Mouse (Mus musculus) hindbrain, embryonic 11.5 days (tissue): ENCODE data around the gene Slc22a27. TPM values are rescaled to one million over a fixed set of nuclear protein-coding genes. Genes with fewer than 3 reads are reported as not detected.
"Not testable (repeated sequence)": the region's sequence is repeated elsewhere in the genome, so short reads cannot be mapped to it uniquely, and the experiment has no call there.

ENCODE experiments used
- ATAC-seq: fragments of 200-750 bp; cut with Nextera tagmentation; 2 replicates; pipeline ENCODE4 v1.8.0; 2017; ENCODE audit warnings: mild to moderate bottlenecking, moderate TSS enrichment, moderate library complexity; ENCODE audit not compliant: low FRiP score
- DNase-seq: peaks from one replicate; pipeline ENCODE4 v3.0.0-alpha.2; 2015; ENCODE audit warnings: low spot score
- H3K27ac ChIP-seq: fragments of 300-500 bp; sonication (generic); 2 replicates; pipeline ENCODE4 v1.5.1; 2014; ENCODE audit warnings: mild to moderate bottlenecking, low read depth, low read length
- H3K27me3 ChIP-seq: fragments of 300-500 bp; sonication (generic); 2 replicates; pipeline ENCODE4 v1.6.1; 2014; ENCODE audit warnings: mild to moderate bottlenecking, low read length, moderate library complexity, mixed read lengths; ENCODE audit not compliant: control insufficient read depth, insufficient read depth
- H3K36me3 ChIP-seq: fragments of 300-500 bp; sonication (generic); 2 replicates; pipeline ENCODE4 v1.6.1; 2014; ENCODE audit warnings: mild to moderate bottlenecking, low read length, moderate library complexity, mixed read lengths; ENCODE audit not compliant: control insufficient read depth, insufficient read depth
- H3K4me1 ChIP-seq: fragments of 300-500 bp; sonication (generic); replicated peaks from 2 replicates; pipeline ENCODE4 v1.6.1; 2014; ENCODE audit warnings: low read length, mixed read lengths; ENCODE audit not compliant: control insufficient read depth, insufficient read depth
- H3K4me2 ChIP-seq: fragments of 300-500 bp; sonication (generic); replicated peaks from 2 replicates; pipeline ENCODE4 v1.6.1; 2014; ENCODE audit warnings: mild to moderate bottlenecking, low read depth, low read length
- H3K4me3 ChIP-seq: fragments of 300-500 bp; sonication (generic); 2 replicates; pipeline ENCODE4 v1.5.1; 2014; ENCODE audit warnings: low read depth, low read length
- H3K9ac ChIP-seq: fragments of 300-500 bp; sonication (generic); 2 replicates; pipeline ENCODE4 v1.6.1; 2014; ENCODE audit warnings: low read depth, low read length
- H3K9me3 ChIP-seq: fragments of 300-500 bp; sonication (generic); 2 replicates; pipeline ENCODE4 v1.6.1; 2016; ENCODE audit warnings: low read length; ENCODE audit not compliant: control insufficient read depth
- WGBS: fragments of 180-500 bp; shearing (Covaris S2); extraction: QIAGEN DNeasy Blood & Tissue Kit; methylation state at CpG from one replicate; pipeline ENCODE4 v1.1.7; 2014; 5-methylcytosine and 5-hydroxymethylcytosine counted together
- polyA plus RNA-seq: library from polyadenylated mRNA; unstranded; fragments of >200 nt; fragmentation: Nextera tagmentation; extraction: Ambion mirVana; gene quantifications from 2 replicates; pipeline ENCODE4 v1.2.1, GENCODE M21; 2014

The Slc22a27 gene
- polyA plus RNA-seq = not detected in 2 replicates

DNA sequence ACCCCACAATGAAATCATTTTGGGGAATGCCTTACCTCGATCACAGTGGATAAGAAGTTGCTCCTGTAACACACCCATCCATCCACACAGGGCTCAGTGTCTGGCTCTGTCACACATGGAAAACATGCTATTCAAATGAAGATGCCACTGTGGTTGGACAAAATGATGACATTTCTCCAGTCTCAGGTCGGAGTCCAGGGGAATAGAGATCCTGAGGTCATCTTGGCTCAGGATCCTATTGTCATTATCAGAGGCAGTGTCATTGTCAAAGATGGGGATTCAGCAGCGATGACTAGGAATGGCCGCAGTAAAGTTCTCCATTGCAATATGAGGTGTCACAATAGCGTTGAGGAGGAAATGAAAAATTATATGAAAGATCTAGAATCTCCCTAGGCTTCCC lies at the start of gene Slc22a27:
Gene Slc22a27 (minus strand): TSS at position 101 of the 400 bp plus-strand sequence.
- not testable (repeated sequence) for ATAC-seq, H3K9ac ChIP-seq, DNase-seq, H3K4me2 ChIP-seq, H3K36me3 ChIP-seq, H3K27ac ChIP-seq, H3K4me1 ChIP-seq, H3K4me3 ChIP-seq, H3K27me3 ChIP-seq, H3K9me3 ChIP-seq
- WGBS = 70% methylated on average over 5 of the region's 5 CpGs

- H3K4me1 ChIP-seq, H3K27ac ChIP-seq, H3K9ac ChIP-seq, DNase-seq, H3K4me3 ChIP-seq, H3K9me3 ChIP-seq, H3K4me2 ChIP-seq, H3K27me3 ChIP-seq, H3K36me3 ChIP-seq, ATAC-seq: not testable (repeated sequence)
- WGBS = 93% methylated on average over 9 of the region's 9 CpGs
Observed at GRCm38 (mm10) chr19:8011596-8011995, 45.8 kb upstream of the Slc22a27 start.

DNA sequence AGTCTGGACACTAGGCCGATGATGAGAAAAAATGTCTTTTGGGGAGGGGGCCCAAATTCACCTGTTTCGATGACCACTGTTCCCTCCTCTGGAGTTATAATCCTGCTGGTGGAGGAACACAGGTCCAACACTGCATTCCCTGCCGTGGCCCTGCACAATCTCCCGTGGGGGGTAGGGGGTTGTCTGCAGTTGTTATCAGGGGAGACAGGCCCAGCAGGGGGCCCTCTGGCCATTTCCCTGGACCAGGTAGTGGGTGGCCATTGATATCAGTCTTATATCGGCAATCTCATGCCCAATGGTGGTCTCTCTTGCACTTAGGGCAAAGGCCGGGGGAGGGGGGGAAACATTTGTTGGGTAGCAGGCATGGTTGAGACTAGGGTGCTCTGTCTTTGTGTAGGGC lies 43.3 kb upstream of the Slc22a27 start:
- 95% methylated on average over 6 of the region's 6 CpGs for WGBS
- H3K27ac ChIP-seq, H3K27me3 ChIP-seq, H3K4me3 ChIP-seq, ATAC-seq, H3K9me3 ChIP-seq, DNase-seq, H3K9ac ChIP-seq, H3K36me3 ChIP-seq, H3K4me1 ChIP-seq, H3K4me2 ChIP-seq: not testable (repeated sequence)

DNA sequence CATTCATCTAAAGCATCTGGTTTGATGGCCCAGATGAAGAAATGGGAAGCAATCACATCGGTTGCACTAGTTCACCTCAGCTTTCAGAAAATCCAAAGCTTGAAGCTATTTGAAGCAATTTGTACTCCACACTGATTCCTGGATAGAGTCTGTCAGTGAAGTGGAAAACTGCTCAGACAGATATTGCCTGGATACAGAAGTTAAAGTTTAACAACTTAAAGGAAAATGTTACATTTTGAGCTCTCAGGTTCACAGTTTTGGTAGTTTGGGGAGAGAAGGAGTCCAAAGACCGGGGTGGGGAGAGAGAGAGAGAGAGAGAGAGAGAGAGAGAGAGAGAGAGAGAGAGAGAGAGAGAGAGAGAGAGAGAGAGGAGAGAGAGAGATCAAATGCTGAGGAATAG lies 2.9 kb upstream of the Slc22a27 start:
- 74% methylated on average over 2 of the region's 2 CpGs for WGBS
- ATAC-seq (no peak), DNase-seq (no peak)
- no peaks in the 10 kb centered on the region for H3K4me1 ChIP-seq
- H3K4me3 ChIP-seq = no peak overlapping the region
- H3K36me3 ChIP-seq = no peaks in the 10 kb centered on the region
- no peaks in the 10 kb centered on the region for H3K9me3 ChIP-seq
- H3K27ac ChIP-seq = no peak overlapping the region
- H3K9ac ChIP-seq = no peak overlapping the region
- no peaks in the 10 kb centered on the region for H3K27me3 ChIP-seq
- no peak overlapping the region for H3K4me2 ChIP-seq

DNA sequence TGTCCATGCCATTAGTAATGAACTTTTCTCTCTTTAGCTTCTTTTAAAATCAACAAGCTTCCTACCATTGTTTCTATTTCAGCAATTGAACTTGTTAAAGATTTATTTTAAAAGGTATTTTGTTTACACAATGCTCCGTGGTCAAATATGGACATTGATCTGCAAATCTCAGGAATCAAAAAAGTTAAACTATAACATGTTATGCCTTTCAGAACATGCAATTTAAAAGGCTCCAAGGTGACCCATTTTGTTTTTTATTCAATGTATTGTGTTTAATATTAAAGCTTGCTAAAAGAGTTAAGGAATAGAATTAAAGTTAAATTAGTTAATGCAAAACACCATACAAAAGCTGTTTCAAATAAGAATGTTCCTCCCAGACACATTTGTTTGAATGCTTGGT lies 723 bp upstream of the Slc22a27 start:
- not testable (repeated sequence) for H3K27me3 ChIP-seq, H3K9ac ChIP-seq, H3K4me3 ChIP-seq, H3K4me1 ChIP-seq, H3K36me3 ChIP-seq, ATAC-seq, H3K4me2 ChIP-seq, H3K9me3 ChIP-seq, DNase-seq, H3K27ac ChIP-seq
- WGBS = 73% methylated on average over 1 of the region's 1 CpGs

GRCm38 (mm10) chr19:7939391-7939790 lies 26.4 kb downstream of the Slc22a27 start:
- not testable (repeated sequence) for H3K27me3 ChIP-seq, H3K4me3 ChIP-seq, H3K36me3 ChIP-seq, H3K4me1 ChIP-seq, H3K9ac ChIP-seq, H3K9me3 ChIP-seq, H3K4me2 ChIP-seq, ATAC-seq, DNase-seq, H3K27ac ChIP-seq
- 90% methylated on average over 18 of the region's 18 CpGs for WGBS

- H3K9ac ChIP-seq = no peak overlapping the region
- H3K27me3 ChIP-seq = no peaks in the 10 kb centered on the region
- no peaks in the 10 kb centered on the region for H3K4me1 ChIP-seq
- ATAC-seq (no peak), DNase-seq (no peak)
- H3K4me2 ChIP-seq = no peak overlapping the region
- WGBS = 84% methylated on average over 1 of the region's 1 CpGs
- H3K27ac ChIP-seq = no peak overlapping the region
- H3K9me3 ChIP-seq = no peaks in the 10 kb centered on the region
- no peak overlapping the region for H3K4me3 ChIP-seq
- no peaks in the 10 kb centered on the region for H3K36me3 ChIP-seq
Observed at GRCm38 (mm10) chr19:7876626-7877025, 89.2 kb downstream of the Slc22a27 start.

DNA sequence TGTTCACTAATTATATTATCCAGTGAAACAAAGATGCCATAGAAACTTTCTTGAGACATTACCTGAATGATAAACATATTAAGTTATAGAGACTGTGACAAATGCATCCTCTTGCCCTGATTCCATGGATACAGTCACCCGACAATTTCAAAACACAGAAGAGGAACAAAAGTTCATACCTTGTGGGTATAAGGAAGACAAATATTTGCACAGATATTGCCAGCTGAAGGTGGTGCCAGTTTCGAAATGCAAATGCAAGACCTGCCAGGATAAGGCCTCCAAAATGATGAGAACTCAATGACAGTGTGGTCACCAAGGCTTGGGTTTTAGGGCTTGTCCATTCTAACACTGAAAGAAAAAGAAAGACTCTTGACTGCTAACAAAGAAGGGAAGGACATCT lies 136.0 kb downstream of the Slc22a27 start:
- H3K27ac ChIP-seq = no peak overlapping the region
- no peak overlapping the region for H3K9ac ChIP-seq
- no peak for DNase-seq
- no peaks in the 10 kb centered on the region for H3K36me3 ChIP-seq
- H3K4me2 ChIP-seq = no peak overlapping the region
- H3K4me1 ChIP-seq = no peaks in the 10 kb centered on the region
- H3K4me3 ChIP-seq = no peak overlapping the region
- ATAC-seq = no peak
- 73% methylated on average over 2 of the region's 2 CpGs for WGBS
- no peaks in the 10 kb centered on the region for H3K9me3 ChIP-seq
- no peaks in the 10 kb centered on the region for H3K27me3 ChIP-seq
